Mouse (Mus musculus) E14TG2a.4 (cell line): ENCODE measurements around the gene Adam23.

Source experiments
- H3K27me3 ChIP-seq: 2 replicates; pipeline ENCODE4 v1.6.1; 2014; ENCODE audit warnings: low read length, control low read depth; ENCODE audit not compliant: insufficient read depth
- H3K36me3 ChIP-seq: 2 replicates; pipeline ENCODE4 v1.6.1; 2014; ENCODE audit warnings: low read length, control low read depth; ENCODE audit not compliant: insufficient read depth
- H3K4me1 ChIP-seq: replicated peaks from 2 replicates; pipeline ENCODE4 v1.6.1; 2014; ENCODE audit warnings: low read depth, low read length, control low read depth
- H3K4me3 ChIP-seq: replicated peaks from 2 replicates; pipeline ENCODE4 v1.5.1; 2014; ENCODE audit warnings: mild to moderate bottlenecking, low read length
- H3K9me3 ChIP-seq: 2 replicates; pipeline ENCODE4 v1.6.1; 2014; ENCODE audit warnings: low read length, control low read depth
- CTCF ChIP-seq: conservative IDR thresholded peaks from 2 replicates; pipeline ENCODE4 v1.5.1; 2014; ENCODE audit warnings: low read length
- NANOG ChIP-seq: IDR thresholded peaks from 2 replicates; pipeline ENCODE4 v1.6.1; 2014; ENCODE audit warnings: borderline replicate concordance, low read length, mixed read lengths
- POU5F1 ChIP-seq: IDR thresholded peaks from 2 replicates; pipeline ENCODE4 v1.6.1; 2014; ENCODE audit warnings: low read length, borderline replicate concordance

The Adam23 gene

GRCm38 (mm10) chr1:63639921-63640320, 194.2 kb downstream of the Adam23 start:
- no peaks in the 10 kb centered on the region for H3K9me3 ChIP-seq
- no peak for TF ChIP-seq POU5F1
- no peak for TF ChIP-seq NANOG
- no peak for TF ChIP-seq CTCF
- H3K27me3 ChIP-seq: peaks cover 13% of the 10 kb centered on the region
- peaks cover 1% of the 10 kb centered on the region; the same call in 1 of the 2 replicates for H3K4me1 ChIP-seq
- no peak overlapping the region for H3K4me3 ChIP-seq
- no peaks in the 10 kb centered on the region for H3K36me3 ChIP-seq
